Mouse (Mus musculus): ENCODE data around the gene Gm21731. TPM values are rescaled to one million over a fixed set of nuclear protein-coding genes. Genes with fewer than 3 reads are reported as not detected.

The Gm21731 gene
- polyA plus RNA-seq (2014; fragmentation: Illumina TruSeq; extraction: RNeasy Lipid Tissue Mini Kit (QIAGEN cat#74804); ENCODE audit: low read depth, low replicate concordance) = not detected

DNA sequence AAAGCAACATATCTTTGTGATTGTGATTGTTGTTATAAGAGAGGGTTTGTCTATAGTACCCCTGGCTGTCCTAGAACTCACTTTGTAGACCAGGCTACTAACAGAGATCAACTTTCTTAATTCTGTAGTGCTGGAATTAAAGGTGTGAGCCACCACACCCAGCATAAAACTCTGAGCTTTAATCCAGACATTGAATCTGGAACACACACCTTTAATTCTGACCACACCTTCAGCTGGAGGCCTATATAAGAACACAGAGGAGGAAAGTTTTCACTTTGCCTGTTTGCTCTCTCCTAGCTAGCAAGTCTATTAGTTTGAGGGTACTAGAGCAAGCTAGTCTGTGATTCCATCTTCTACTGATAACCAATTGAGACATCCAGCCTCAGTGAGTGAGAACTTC, at the start of gene Gm21731:
TSS of gene Gm21731 (plus strand) at position 301 of the 400 bp plus-strand sequence.

DNA sequence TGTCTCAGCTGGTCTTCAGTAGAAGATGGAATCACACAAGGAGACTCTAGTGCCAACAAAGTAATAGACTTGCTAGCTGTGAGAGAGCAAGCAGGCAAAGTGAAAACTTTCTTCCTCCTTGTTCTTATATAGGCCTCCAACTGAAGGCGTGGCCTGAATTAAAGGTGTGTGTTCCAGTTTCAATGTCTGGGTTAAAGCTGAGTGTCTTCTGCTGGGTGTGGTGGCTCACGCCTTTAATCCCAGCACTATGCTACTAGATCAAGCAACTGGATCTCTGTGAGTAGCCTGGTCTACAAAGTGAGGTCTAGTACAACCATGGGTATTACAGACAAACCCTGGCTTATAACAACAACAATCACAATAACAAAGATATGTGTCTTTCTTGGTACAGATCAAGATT, 23.1 kb upstream of the Gm21731 start, which contains the start of gene Gm21762:
TSS of gene Gm21762 (minus strand) at position 101 of the 400 bp plus-strand sequence.

DNA sequence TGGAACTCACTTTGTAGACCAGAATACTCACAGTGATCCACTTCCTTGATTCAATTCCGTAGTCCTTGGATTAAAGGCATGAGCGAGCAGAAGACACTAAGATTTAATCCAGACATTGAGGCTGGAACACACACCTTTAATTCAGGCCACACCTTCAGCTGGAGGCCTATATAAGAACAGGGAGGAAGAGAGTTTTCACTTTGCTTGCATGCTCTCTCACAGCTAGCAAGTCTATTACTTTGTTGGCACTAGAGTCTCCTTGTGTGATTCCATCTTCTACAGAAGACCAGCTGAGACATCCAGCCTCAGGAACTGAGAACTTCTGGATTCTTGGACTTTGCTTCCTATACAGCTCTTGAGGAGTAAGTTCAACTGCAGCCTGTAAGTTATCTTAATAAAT, 24.0 kb downstream of the Gm21731 start, which contains the start of gene AF067061:
TSS of gene AF067061 (plus strand) at position 245 of the 400 bp plus-strand sequence.

Other genes starting within 250 kb of the Gm21731 start
- gene Gm36079, start 212.1 kb upstream of the Gm21731 start, polyA plus RNA-seq (2014; fragmentation: Illumina TruSeq; extraction: RNeasy Lipid Tissue Mini Kit (QIAGEN cat#74804); ENCODE audit: low read depth, low replicate concordance) = not detected
- gene Gm21188, start 186.9 kb upstream of the Gm21731 start, polyA plus RNA-seq (2014; fragmentation: Illumina TruSeq; extraction: RNeasy Lipid Tissue Mini Kit (QIAGEN cat#74804); ENCODE audit: low read depth, low replicate concordance) = 0.36 TPM
- not detected for gene Gm20767, start 98.9 kb upstream of the Gm21731 start, polyA plus RNA-seq (2014; fragmentation: Illumina TruSeq; extraction: RNeasy Lipid Tissue Mini Kit (QIAGEN cat#74804); ENCODE audit: low read depth, low replicate concordance)
- gene Gm21818, start 66.7 kb upstream of the Gm21731 start, polyA plus RNA-seq (2014; fragmentation: Illumina TruSeq; extraction: RNeasy Lipid Tissue Mini Kit (QIAGEN cat#74804); ENCODE audit: low read depth, low replicate concordance) = not detected
- gene Gm21762, start 23.2 kb upstream of the Gm21731 start, polyA plus RNA-seq (2014; fragmentation: Illumina TruSeq; extraction: RNeasy Lipid Tissue Mini Kit (QIAGEN cat#74804); ENCODE audit: low read depth, low replicate concordance) = not detected
- gene AF067061, start 24.0 kb downstream of the Gm21731 start, polyA plus RNA-seq (2014; fragmentation: Illumina TruSeq; extraction: RNeasy Lipid Tissue Mini Kit (QIAGEN cat#74804); ENCODE audit: low read depth, low replicate concordance) = not detected
- not detected for gene BC147527, start 61.3 kb downstream of the Gm21731 start, polyA plus RNA-seq (2014; fragmentation: Illumina TruSeq; extraction: RNeasy Lipid Tissue Mini Kit (QIAGEN cat#74804); ENCODE audit: low read depth, low replicate concordance)
- gene Tcstv3, start 77.8 kb downstream of the Gm21731 start, polyA plus RNA-seq (2014; fragmentation: Illumina TruSeq; extraction: RNeasy Lipid Tissue Mini Kit (QIAGEN cat#74804); ENCODE audit: low read depth, low replicate concordance) = not detected

All from kidney, adult 10 weeks (tissue).